Mouse (Mus musculus): Measurements from ENCODE around the gene Pigx.

GRCm38 (mm10) chr16:32078408-32078990, 21.0 kb downstream of the Pigx start:
- TF ChIP-seq CTCF (IDR thresholded peaks at IDR 0.05; ENCODE audit: low read depth): no peak
- no peak for TF ChIP-seq EP300 (IDR thresholded peaks at IDR 0.05; ENCODE audit: low read depth)
